Mouse (Mus musculus): ENCODE results near the gene Tnfsfm13.
"Not testable (repeated sequence)": the region's sequence is repeated elsewhere in the genome, so short reads cannot be mapped to it uniquely, and the experiment has no call there.

Gene Tnfsfm13

DNA sequence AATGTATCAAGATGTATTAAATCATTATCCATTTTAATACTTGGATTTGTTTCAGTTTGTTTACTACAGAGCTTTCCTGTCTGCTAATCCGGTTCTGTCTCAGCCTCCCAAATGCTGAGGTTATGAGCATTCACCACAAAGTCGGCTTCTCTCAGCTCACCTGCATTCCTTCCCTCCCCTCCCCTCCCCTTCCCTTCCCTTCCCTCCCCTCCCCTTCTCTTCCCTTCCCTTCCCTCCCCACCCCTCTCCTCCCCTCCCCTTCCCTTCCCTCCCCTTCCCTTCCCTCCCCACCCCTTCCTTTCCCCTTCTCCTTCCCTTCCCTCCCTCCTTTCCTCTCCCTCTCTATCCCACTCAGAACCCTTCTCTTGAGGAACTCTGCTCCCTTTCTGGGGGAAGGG, 8.7 kb upstream of the Tnfsfm13 start:
- no peak for DNase-seq (ENCODE audit: low spot score in 2 of 2)

DNA sequence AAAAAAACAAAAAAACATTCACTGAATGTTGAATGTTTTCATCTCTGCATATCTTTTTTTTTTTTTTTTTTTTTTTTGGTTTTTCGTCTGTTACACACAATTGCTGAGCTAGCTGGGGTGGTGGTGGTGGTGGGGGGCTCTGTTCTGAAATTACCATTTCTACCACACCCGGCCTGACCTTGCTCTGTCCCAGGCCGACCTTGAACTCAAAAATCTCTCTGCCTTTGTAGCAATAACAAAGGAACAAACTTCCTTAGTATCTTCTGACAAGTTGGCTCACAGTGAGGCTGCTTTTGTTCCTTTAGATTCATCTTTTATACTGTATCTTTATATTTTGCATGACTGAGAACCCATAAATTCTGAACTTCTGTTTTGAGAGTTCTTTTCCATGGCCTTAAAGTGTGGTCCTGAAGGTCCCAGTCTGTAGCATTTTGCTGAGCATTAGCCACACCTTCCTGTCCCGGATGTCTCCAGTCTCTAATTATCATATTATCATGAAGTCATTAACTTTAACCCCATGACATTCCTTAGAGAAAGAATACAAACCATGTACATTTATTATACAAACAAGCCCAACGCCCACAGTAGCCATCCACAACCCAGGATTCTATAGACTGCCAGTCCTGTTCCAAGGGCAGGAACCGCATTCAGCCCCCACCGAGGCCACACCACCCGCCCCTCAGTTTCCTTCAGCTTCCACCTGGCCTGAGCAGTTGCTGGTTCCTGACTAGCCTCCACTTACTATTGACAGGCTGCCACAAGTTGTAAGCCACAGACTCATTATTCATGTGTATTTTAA, 8.1 kb upstream of the Tnfsfm13 start:
- DNase-seq (ENCODE audit: low spot score in 2 of 2) = no peak

DNA sequence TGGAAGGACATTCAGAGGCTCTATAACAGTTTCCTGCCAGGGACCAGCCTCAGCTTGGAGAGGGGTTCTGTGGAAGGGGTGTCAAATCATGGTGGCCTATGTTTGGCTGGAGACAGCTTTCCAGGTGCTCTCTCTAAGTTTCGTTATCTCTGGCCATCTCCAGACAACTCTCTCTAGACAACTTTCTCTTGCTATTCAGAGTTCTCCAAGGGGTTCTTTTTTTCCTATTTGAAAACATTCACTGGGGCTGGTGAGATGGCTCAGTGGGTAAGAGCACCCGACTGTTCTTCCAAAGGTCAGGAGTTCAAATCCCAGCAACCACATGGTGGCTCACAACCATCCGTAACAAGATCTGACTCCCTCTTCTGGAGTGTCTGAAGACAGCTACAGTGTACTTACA, 7.5 kb upstream of the Tnfsfm13 start:
- not testable (repeated sequence) for DNase-seq (ENCODE audit: low spot score in 2 of 2)

DNA sequence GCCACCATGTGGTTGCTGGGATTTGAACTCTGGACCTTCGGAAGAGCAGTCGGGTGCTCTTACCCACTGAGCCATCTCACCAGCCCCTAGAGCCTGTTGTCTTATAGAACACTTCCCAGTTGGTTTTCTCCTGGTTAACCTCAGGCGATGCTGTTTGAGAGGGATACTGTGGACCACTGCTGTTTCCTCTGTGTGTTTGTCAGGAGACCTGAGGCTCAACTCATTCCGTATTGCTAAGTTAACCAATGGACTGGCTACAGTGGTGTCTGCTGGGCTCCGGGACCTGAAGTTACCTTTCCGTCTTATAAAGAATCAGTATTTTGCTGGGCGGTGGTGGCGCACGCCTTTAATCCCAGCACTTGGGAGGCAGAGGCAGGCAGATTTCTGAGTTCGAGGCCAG, 7.0 kb upstream of the Tnfsfm13 start:
- DNase-seq (ENCODE audit: low spot score in 2 of 2) = not testable (repeated sequence)

DNA sequence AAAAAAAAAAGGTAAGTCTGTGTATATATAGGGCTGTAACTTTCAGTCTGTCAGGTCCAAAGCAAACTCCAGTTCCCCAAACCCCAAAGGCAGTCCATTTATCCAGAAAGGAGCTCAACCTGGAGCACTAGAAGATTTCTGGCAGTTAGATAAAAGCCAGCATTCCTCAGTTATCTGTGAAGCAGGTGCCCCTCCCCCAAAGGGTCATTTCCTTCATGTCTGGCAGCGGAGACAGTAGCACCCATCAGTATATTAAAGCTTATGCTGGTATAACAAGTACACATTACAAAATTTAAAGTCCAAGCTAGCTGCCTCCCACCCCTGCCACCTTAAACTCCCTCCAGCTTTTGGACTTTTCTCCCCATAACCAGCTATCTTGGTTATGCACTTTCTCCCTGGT, 3.7 kb upstream of the Tnfsfm13 start:
- DNase-seq (ENCODE audit: low spot score in 2 of 2) = no peak

- no peak for DNase-seq (ENCODE audit: low spot score in 2 of 2)
Observed at GRCm38 (mm10) chr11:69698574-69698973, 2.7 kb upstream of the Tnfsfm13 start.

DNA sequence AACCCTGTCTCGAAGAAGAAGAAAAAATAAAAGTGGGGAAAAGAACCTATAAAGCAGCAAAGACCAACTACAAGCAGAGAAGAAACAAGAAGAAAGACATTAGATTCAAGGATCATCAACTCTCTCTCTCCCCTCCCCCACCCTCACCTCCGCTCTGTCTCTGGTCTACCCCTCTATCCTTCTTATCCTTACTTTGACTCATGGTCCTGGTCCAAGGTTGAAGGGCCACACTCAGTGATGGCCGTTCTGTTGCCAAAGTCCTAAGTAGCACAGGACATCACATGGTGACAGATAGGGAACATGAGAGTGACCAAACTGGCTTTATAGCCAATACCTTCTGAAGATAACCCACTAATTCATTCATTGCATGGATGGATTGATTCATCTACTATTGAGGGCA, 1.5 kb upstream of the Tnfsfm13 start:
- DNase-seq (ENCODE audit: low spot score in 2 of 2) = no peak

DNA sequence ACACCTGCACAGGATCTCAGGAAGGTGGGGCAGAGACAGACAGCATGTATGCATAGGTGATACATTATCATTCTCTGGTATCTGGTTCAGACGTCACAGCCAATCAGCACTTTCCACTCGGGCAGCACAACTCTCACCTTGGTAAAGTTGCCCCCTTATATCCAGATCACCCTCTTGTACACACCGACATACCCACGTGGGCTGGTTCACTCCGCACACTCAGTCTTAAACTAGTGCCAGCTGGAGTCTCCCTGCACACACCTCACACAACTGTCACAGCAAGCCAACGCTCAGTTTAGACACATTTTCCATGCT, 895 bp downstream of the Tnfsfm13 start:
- no peak for DNase-seq (ENCODE audit: low spot score in 2 of 2)

GRCm38 (mm10) chr11:69693421-69693965, 2.4 kb downstream of the Tnfsfm13 start:
- DNase-seq (ENCODE audit: low spot score in 2 of 2) = no peak

DNA sequence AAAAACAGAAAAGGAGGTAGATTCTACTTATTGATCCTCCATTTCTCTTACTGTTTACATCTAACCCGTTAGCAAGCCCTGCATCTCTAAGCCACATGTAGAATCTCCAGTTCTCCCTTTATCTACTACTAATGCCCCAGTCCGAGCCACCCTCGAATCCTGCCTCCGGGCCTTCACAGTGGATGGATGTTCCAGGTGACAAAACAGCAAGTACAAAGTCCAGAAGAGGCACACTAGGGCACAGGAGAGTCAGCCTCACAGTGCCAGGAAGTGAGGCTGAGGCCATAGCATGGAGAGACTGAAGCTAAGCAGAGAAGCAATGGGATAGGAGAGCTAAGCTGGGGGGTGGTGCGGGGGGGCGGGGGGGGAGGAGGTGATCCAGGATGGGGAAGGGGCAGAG, 3.0 kb downstream of the Tnfsfm13 start:
- DNase-seq (ENCODE audit: low spot score in 2 of 2) = no peak

DNA sequence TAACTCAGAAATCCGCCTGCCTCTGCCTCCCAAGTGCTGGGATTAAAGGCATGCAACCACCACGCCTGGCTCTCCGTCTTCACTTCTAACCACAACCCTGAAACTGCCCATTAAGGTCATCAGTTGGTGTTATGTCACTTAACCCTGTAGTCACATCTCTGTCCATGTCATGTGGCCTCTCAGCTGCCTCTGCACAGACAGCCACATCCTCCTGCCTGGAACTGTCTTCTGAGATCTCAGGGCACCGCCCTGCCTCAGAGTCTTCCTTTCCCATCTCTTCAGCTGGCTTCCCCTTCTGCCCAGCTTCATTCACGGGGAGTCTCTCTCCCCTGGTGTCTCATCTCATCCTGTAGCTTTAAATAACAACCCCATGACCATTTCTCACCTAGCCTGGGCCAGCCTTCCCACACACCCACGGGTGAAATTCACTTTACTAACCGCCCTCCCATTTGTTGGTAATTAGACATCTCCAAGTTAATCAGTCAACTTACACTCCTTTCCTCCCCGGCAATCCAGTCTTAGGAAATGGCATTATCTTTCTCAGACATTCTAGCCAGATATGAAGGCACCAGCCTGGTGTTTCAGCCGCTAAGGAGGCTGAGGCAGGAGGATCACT, 3.6 kb downstream of the Tnfsfm13 start:
- DNase-seq (ENCODE audit: low spot score in 2 of 2) = no peak

DNA sequence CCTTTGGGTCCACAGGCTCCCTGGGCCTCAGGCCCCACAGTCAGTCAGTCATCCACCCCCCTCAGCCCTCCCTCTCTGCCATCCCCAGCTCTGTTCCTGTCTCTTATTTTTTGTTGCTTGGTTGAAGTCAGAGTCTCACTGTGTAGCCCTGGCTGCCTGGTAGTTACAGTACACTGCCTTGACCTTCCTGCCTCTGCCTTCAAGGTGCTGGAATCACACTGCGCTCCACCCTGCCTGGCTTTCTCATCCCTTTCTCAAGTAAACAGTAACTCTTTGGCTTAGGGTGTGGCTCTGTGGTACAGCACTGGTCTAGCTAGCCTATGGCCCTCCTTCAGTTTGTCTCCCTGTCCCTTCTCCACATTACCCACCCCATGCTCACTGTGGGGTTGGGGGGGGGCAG, 6.0 kb downstream of the Tnfsfm13 start:
- no peak for DNase-seq (ENCODE audit: low spot score in 2 of 2)

- no peak for DNase-seq (ENCODE audit: low spot score in 2 of 2)
Observed at GRCm38 (mm10) chr11:69687061-69687460, 8.8 kb downstream of the Tnfsfm13 start.

GRCm38 (mm10) chr11:69686377-69686776, 9.5 kb downstream of the Tnfsfm13 start:
- no peak for DNase-seq (ENCODE audit: low spot score in 2 of 2)

GRCm38 (mm10) chr11:69685526-69686148, 10.3 kb downstream of the Tnfsfm13 start, which contains the start of gene Tnfsf13:
TSS of gene Tnfsf13 (minus strand) at chr11:69685784.
- no peak for DNase-seq (ENCODE audit: low spot score in 2 of 2)

DNA sequence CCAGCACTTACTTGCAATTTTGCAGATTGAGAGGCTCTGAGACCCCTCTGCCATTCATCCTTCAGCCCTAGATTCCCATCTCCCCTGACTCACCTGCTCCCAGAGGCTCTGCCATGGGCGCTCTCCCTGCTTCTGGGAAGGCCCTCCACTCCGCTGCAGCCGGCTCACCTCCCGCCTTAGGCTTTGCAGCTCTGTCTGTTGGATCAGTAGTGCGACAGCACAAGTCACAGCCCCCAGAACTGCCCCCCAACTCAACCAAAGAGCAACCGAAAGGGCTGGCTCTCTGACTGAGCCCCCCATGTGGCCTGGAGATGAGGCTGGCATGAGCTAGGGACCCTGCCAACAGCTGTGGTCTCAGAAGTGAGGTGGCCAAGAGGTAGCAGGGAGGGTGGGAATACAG, 11.0 kb downstream of the Tnfsfm13 start:
- DNase-seq (ENCODE audit: low spot score in 2 of 2) = no peak

DNA sequence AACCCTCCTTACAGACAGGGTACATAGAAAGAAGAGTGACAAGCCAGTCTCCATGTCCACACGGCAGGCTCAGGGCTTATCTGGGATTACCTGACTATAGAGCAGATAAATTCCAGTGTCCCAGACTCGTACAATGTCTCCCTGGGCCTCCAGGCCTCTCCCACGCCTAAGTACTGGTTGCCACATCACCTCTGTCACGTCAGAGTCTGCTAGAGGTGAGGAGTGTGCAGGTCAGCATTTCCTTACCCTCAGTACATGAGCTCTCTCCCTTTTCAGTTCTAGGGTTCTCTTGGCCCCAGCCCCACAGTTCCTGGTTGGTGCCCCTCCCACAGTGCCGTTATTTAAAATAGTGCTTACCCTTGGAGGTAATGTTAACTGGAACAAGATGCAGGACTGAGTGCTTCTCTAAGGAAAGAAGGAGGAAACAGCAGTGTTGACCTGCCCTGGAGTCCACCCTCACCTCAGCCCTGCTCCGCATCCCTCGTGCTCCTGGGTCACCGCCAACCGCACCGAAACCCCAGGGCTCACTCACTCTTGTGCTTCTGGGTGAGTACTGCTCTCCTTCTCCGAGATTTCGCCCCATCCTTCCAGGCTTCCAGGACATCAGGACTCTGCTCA, 11.7 kb downstream of the Tnfsfm13 start:
- DNase-seq (ENCODE audit: low spot score in 2 of 2) = no peak

DNA sequence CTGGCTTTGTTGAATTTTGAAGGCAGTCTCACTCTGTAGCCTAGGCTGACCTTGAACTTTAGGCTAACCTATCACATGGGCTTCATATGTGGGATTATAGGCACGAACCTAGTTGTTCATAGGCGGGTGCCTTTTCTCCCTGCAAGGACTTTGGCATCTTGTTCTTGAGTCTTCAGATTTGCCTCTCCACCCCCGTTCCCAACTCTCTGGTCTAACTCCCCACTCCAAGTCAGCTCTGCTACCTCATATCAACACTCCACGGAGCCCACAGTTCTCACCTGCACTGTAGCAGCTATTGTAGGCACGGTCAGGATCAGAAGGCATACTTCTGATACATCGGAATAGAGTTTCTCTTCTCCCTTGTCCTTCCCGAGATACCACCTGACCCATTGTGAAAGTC, 12.3 kb downstream of the Tnfsfm13 start:
- no peak for DNase-seq (ENCODE audit: low spot score in 2 of 2)

- DNase-seq (ENCODE audit: low spot score in 2 of 2) = peak; percentile 74 to 88
Observed at GRCm38 (mm10) chr11:69682840-69683533, 12.9 kb downstream of the Tnfsfm13 start.

DNA sequence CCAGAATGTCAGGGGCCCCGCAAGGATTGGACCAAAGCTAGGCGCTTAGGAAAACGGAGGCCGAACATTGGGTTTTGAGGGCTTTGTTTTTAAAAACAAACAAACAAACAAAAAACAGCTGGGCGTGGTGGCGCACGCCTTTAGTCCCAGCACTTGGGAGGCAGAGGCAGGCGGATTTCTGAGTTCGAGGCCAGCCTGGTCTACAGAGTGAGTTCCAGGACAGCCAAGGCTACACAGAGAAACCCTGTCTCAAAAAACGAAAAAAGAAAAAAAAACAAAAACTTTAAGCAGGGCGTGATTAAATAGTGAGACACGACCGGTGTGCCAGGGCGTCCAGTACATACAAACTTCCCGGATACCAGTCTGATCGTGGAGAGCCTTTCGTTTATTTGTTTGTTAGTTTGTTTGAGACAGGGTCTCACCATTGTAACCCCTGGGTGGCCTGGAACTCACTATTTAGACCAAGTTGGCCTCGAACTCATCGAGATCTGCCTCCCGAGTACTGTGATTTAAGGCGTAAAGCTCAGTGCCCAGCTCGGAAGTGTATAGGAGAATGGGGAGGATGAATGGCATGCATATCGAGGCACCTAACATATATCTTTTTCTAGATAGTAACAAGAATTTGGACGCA, 13.6 kb downstream of the Tnfsfm13 start:
- DNase-seq (ENCODE audit: low spot score in 2 of 2) = no peak

Measured in frontal cortex, postnatal 14 days (tissue).